Mouse (Mus musculus): ENCODE measurements around the gene Nek7. TPM values are rescaled to one million over a fixed set of nuclear protein-coding genes. Genes with fewer than 3 reads are reported as not detected.

The Nek7 gene
- total and polyA plus RNA-seq, 3 experiments: 29.1 to 75.1 (median 63.7) TPM

GRCm38 (mm10) chr1:138560733-138561132, 59.2 kb downstream of the Nek7 start:
- TF ChIP-seq ETS1 (conservative IDR thresholded peaks at IDR 0.05; ENCODE audit: low read depth, low read length): peak; percentile 28; the same call in 1 of the 2 replicates
- no peak for TF ChIP-seq JUND (conservative IDR thresholded peaks at IDR 0.05; ENCODE audit: low read depth, low read length)
- TF ChIP-seq ZC3H11A (IDR thresholded peaks at IDR 0.05; ENCODE audit: low read depth, low read length): no peak
- no peak for TF ChIP-seq ZNF384 (IDR thresholded peaks at IDR 0.05; ENCODE audit: low read depth, low read length)
- no peak; the same call in 1 of the 2 replicates for TF ChIP-seq EP300 (IDR thresholded peaks at IDR 0.05; ENCODE audit: low read length)
- TF ChIP-seq USF1 (IDR thresholded peaks at IDR 0.05; ENCODE audit: low read depth, low read length): no peak
- no peak for TF ChIP-seq KAT2A (IDR thresholded peaks at IDR 0.05; ENCODE audit: insufficient replicate concordance, low read length)
- no peak; the same call in none of the 2 replicates for TF ChIP-seq RAD21 (IDR thresholded peaks at IDR 0.05; ENCODE audit: low read depth, low read length)
- 0 out of 2 replicates have a peak, but pooled peaks have one; percentile 31 for TF ChIP-seq MAFK (IDR thresholded peaks at IDR 0.05; ENCODE audit: insufficient replicate concordance, low read length)
- TF ChIP-seq E2F4 (IDR thresholded peaks at IDR 0.05; ENCODE audit: insufficient replicate concordance, low read depth, low read length): no peak
- no peak for TF ChIP-seq ZKSCAN1 (IDR thresholded peaks at IDR 0.05; ENCODE audit: borderline replicate concordance, low read depth, low read length)
- no peak for TF ChIP-seq JUN (IDR thresholded peaks at IDR 0.05; ENCODE audit: insufficient read depth, low read depth, low read length)
- TF ChIP-seq POLR2AphosphoS2 (IDR thresholded peaks at IDR 0.05; ENCODE audit: low read depth, low read length): no peak
- peak; percentile 17; the same call in 1 of the 2 replicates for TF ChIP-seq HCFC1 (IDR thresholded peaks at IDR 0.05; ENCODE audit: low read depth, low read length)
- TF ChIP-seq PAX5 (IDR thresholded peaks at IDR 0.05; ENCODE audit: low read length): no peak
- peak; percentile 81 for TF ChIP-seq ELF1 (IDR thresholded peaks at IDR 0.05; ENCODE audit: low read depth, low read length)
- TF ChIP-seq SIN3A (IDR thresholded peaks at IDR 0.05; ENCODE audit: low read length): peak; percentile 65
- TF ChIP-seq UBTF (IDR thresholded peaks at IDR 0.05; ENCODE audit: low read depth, low read length): no peak
- TF ChIP-seq ZMIZ1 (IDR thresholded peaks at IDR 0.05; ENCODE audit: low read depth, low read length): no peak; the same call in 1 of the 2 replicates
- peak; percentile 85 for TF ChIP-seq MYC (IDR thresholded peaks at IDR 0.05; ENCODE audit: low read depth, low read length)
- TF ChIP-seq SMC3 (IDR thresholded peaks at IDR 0.05; ENCODE audit: low read depth, low read length): no peak
- peak; percentile 80 for TF ChIP-seq MAX (IDR thresholded peaks at IDR 0.05; ENCODE audit: low read length)
- no peak for TF ChIP-seq RCOR1 (conservative IDR thresholded peaks at IDR 0.05; ENCODE audit: low read depth, low read length)
- peak; percentile 65; the same call in 1 of the 2 replicates for TF ChIP-seq IRF4 (IDR thresholded peaks at IDR 0.05; ENCODE audit: low read depth, low read length)
- peak; percentile 48; the same call in 1 of the 2 replicates for TF ChIP-seq TCF12 (IDR thresholded peaks at IDR 0.05; ENCODE audit: low read depth, low read length)
- TF ChIP-seq NELFE (IDR thresholded peaks at IDR 0.05; ENCODE audit: low read depth, low read length): no peak
- TF ChIP-seq CTCF (conservative IDR thresholded peaks at IDR 0.05 in 1 of 2, IDR thresholded peaks at IDR 0.05 in 1 of 2; ENCODE audit: low read depth in 2 of 2, low read length in 2 of 2): no peak
- TF ChIP-seq NRF1 (IDR thresholded peaks at IDR 0.05; ENCODE audit: low read depth, low read length): peak; percentile 54
- TF ChIP-seq CHD1 (IDR thresholded peaks at IDR 0.05; ENCODE audit: low read depth, low read length): no peak
- 0 out of 2 replicates have a peak, but pooled peaks have one; percentile 24 for TF ChIP-seq CHD2 (IDR thresholded peaks at IDR 0.05; ENCODE audit: low read length)
- TF ChIP-seq POLR2A (IDR thresholded peaks at IDR 0.05; ENCODE audit: low read depth, low read length): peak; percentile 58
- peak; percentile 44; the same call in 1 of the 2 replicates for TF ChIP-seq MXI1 (IDR thresholded peaks at IDR 0.05; ENCODE audit: low read depth, low read length)
- TF ChIP-seq MEF2A (IDR thresholded peaks at IDR 0.05; ENCODE audit: borderline replicate concordance, low read depth, low read length): 0 out of 2 replicates have a peak, but pooled peaks have one; percentile 38
- TF ChIP-seq GABPA (IDR thresholded peaks at IDR 0.05; ENCODE audit: insufficient replicate concordance, low read depth, low read length): no peak
- TF ChIP-seq BHLHE40 (IDR thresholded peaks at IDR 0.05; ENCODE audit: low read depth, low read length): peak; percentile 79
- TF ChIP-seq TBP (conservative IDR thresholded peaks at IDR 0.05; ENCODE audit: low read depth, low read length): peak; percentile 68; the same call in 1 of the 2 replicates
- no peak for TF ChIP-seq USF2 (conservative IDR thresholded peaks at IDR 0.05; ENCODE audit: low read depth, low read length)
- no peak for TF ChIP-seq MAZ (IDR thresholded peaks at IDR 0.05; ENCODE audit: low read depth, low read length)
- dilution Hi-C loops (cut with MboI; ENCODE audit: extremely low pct_ligation_motif_present, extremely low pct_unique_long_range_greater_than_20kb, low sequenced_read_pairs): no loop called here

More at GRCm38 (mm10) chr1:138560733-138561132, 59.2 kb downstream of the Nek7 start:
- Histone ChIP-seq H3K9me3 (replicated peaks; ENCODE audit: low read length) (no peaks in the 10 kb centered on the region), H3K9ac (ENCODE audit: insufficient read depth, low read depth) (peak overlapping the region; percentile 57), H3K36me3 (replicated peaks in 1 of 2; ENCODE audit: control insufficient read depth in 1 of 2, insufficient read depth in 1 of 2, low read length in 1 of 2) (peaks cover 15 to 42% of the 10 kb centered on the region in 2 experiments), H3K79me2 (replicated peaks; ENCODE audit: control insufficient read depth, extremely low read depth, insufficient read depth, poor library complexity, severe bottlenecking) (peaks cover 43% of the 10 kb centered on the region), H3K4me1 (ENCODE audit: control insufficient read depth in 1 of 2, insufficient read depth in 2 of 2) (peaks cover 5 to 54% of the 10 kb centered on the region in 2 experiments), H3K27ac (ENCODE audit: insufficient read depth, low read depth) (peak overlapping the region; percentile 73), H3K27me3 (replicated peaks) (no peaks in the 10 kb centered on the region), H3K4me3 (replicated peaks in 1 of 3; ENCODE audit: low read depth in 2 of 3, low read length in 2 of 3, poor library complexity in 1 of 3) (peak overlapping the region; percentile 4 to 10 (median 10)), H3K4me2 (ENCODE audit: insufficient read depth, low read depth, poor library complexity, severe bottlenecking) (peak overlapping the region; percentile 69)
- DNase-seq (ENCODE audit: extremely low read depth): peak; percentile 69
- in situ Hi-C loops (cut with MboI; ENCODE audit: low pct_ligation_motif_present, low pct_unique_long_range_greater_than_20kb, low sequenced_read_pairs): no loop called here

All from CH12.LX (cell line).